Mouse (Mus musculus): ENCODE measurements at regions not wholly inside any gene's neighbourhood (a gene's known extent, or its start where the extent isn't known, plus 50 kb on each side); places are given as distances from the start of the nearest gene placed in this dataset.

- Histone ChIP-seq H3K4me2 (ENCODE audit: low read depth) (no peak overlapping the region), H3K4me1 (replicated peaks; ENCODE audit: control insufficient read depth in 2 of 2, insufficient read depth in 2 of 2, low read length in 1 of 2) (no peaks in the 10 kb centered on the region), H3K36me3 (replicated peaks; ENCODE audit: control insufficient read depth, insufficient read depth, low read depth) (no peaks in the 10 kb centered on the region), H3K27me3 (ENCODE audit: control insufficient read depth, insufficient read depth, low read length) (no peaks in the 10 kb centered on the region), H3K9ac (replicated peaks) (no peak overlapping the region), H3K27ac (no peak overlapping the region), H3K4me3 (ENCODE audit: insufficient read depth in 1 of 2, low read depth in 2 of 2, low read length in 2 of 2) (no peak overlapping the region), H3K9me3 (ENCODE audit: control insufficient read depth, low read length) (no peaks in the 10 kb centered on the region)
- no peak for TF ChIP-seq CTCF (IDR thresholded peaks at IDR 0.05; ENCODE audit: low read depth)
- no peak for TF ChIP-seq EP300 (IDR thresholded peaks at IDR 0.05; ENCODE audit: low read depth)
- DNase-seq (ENCODE audit: low read depth in 3 of 3, low spot score in 3 of 3): no peak
- 64% methylated on average over 2 of the region's 2 CpGs for WGBS (ENCODE audit: insufficient replicate concordance)
- no peak for ATAC-seq (ENCODE audit: insufficient read depth)
Observed at GRCm38 (mm10) chr9:79520498-79520897, 198.1 kb downstream of the Col12a1 start.

DNA sequence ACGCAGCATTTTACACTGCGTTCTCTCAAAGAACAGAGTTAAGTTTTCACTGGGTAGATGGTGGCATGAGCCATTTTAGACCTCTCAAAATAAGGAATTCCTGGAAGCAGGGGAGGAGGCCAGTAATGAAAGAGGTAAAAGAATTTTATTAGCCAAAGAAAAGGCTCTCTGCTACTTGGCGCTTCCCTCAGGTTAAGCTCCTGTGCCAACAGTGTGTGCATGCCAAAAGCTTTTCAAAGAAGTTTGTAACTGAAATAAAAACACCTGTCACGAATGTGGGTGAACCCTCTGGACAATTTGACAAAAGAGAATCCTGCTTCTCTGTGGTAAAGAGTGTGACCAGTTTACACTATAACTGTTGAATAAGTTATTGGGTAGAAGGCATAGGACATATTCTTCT is 195.6 kb downstream of the Col12a1 start:
- DNase-seq (ENCODE audit: low read depth in 3 of 3, low spot score in 3 of 3): no peak
- no peak overlapping the region for H3K4me3 ChIP-seq (ENCODE audit: insufficient read depth in 1 of 2, low read depth in 2 of 2, low read length in 2 of 2)
- H3K27me3 ChIP-seq (ENCODE audit: control insufficient read depth, insufficient read depth, low read length): no peaks in the 10 kb centered on the region
- H3K4me2 ChIP-seq (ENCODE audit: low read depth): no peak overlapping the region
- no peak for ATAC-seq (ENCODE audit: insufficient read depth)
- no peaks in the 10 kb centered on the region for H3K9me3 ChIP-seq (ENCODE audit: control insufficient read depth, low read length)
- WGBS (ENCODE audit: insufficient replicate concordance): 78% methylated on average over 4 of the region's 4 CpGs
- H3K4me1 ChIP-seq (replicated peaks; ENCODE audit: control insufficient read depth in 2 of 2, insufficient read depth in 2 of 2, low read length in 1 of 2): no peaks in the 10 kb centered on the region
- no peaks in the 10 kb centered on the region for H3K36me3 ChIP-seq (replicated peaks; ENCODE audit: control insufficient read depth, insufficient read depth, low read depth)
- no peak overlapping the region for H3K9ac ChIP-seq (replicated peaks)
- H3K27ac ChIP-seq: no peak overlapping the region
- TF ChIP-seq EP300 (IDR thresholded peaks at IDR 0.05; ENCODE audit: low read depth) (no peak), CTCF (IDR thresholded peaks at IDR 0.05; ENCODE audit: low read depth) (no peak)

DNA sequence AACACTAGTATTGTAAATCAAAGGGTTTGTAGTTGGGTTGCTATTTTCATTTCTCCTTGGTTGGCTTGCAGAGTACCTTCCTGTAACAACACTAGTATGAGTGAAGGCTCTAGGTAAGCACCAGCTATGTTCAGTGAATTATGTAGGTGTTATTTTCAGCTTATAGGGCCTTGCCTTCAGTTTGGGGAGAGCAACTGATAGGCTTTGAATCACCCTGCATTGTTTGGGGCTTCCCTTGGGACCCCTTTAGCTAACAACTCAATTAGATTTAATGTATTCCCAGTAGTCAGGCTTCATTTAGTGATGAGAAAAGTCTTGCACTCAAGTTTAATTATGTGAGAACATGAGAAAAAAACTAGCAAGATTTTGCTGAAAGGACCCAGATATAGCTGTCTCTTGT is 193.6 kb downstream of the Col12a1 start:
- DNase-seq (ENCODE audit: low read depth in 3 of 3, low spot score in 3 of 3): no peak
- no peak overlapping the region for H3K9ac ChIP-seq (replicated peaks)
- no peak for ATAC-seq (ENCODE audit: insufficient read depth)
- H3K4me1 ChIP-seq (replicated peaks; ENCODE audit: control insufficient read depth in 2 of 2, insufficient read depth in 2 of 2, low read length in 1 of 2): no peaks in the 10 kb centered on the region
- H3K36me3 ChIP-seq (replicated peaks; ENCODE audit: control insufficient read depth, insufficient read depth, low read depth): no peaks in the 10 kb centered on the region
- H3K4me3 ChIP-seq (ENCODE audit: insufficient read depth in 1 of 2, low read depth in 2 of 2, low read length in 2 of 2): no peak overlapping the region
- H3K9me3 ChIP-seq (ENCODE audit: control insufficient read depth, low read length): no peaks in the 10 kb centered on the region
- no peaks in the 10 kb centered on the region for H3K27me3 ChIP-seq (ENCODE audit: control insufficient read depth, insufficient read depth, low read length)
- TF ChIP-seq CTCF (IDR thresholded peaks at IDR 0.05; ENCODE audit: low read depth) (no peak), EP300 (IDR thresholded peaks at IDR 0.05; ENCODE audit: low read depth) (no peak)
- no peak overlapping the region for H3K4me2 ChIP-seq (ENCODE audit: low read depth)
- H3K27ac ChIP-seq: no peak overlapping the region

- Histone ChIP-seq H3K27ac (no peak overlapping the region), H3K9me3 (ENCODE audit: control insufficient read depth, low read length) (no peaks in the 10 kb centered on the region), H3K9ac (replicated peaks) (no peak overlapping the region), H3K4me1 (replicated peaks; ENCODE audit: control insufficient read depth in 2 of 2, insufficient read depth in 2 of 2, low read length in 1 of 2) (no peaks in the 10 kb centered on the region), H3K4me3 (ENCODE audit: insufficient read depth in 1 of 2, low read depth in 2 of 2, low read length in 2 of 2) (no peak overlapping the region), H3K36me3 (replicated peaks; ENCODE audit: control insufficient read depth, insufficient read depth, low read depth) (no peaks in the 10 kb centered on the region), H3K27me3 (ENCODE audit: control insufficient read depth, insufficient read depth, low read length) (no peaks in the 10 kb centered on the region), H3K4me2 (ENCODE audit: low read depth) (no peak overlapping the region)
- ATAC-seq (ENCODE audit: insufficient read depth) (no peak), DNase-seq (ENCODE audit: low read depth in 3 of 3, low spot score in 3 of 3) (no peak)
- TF ChIP-seq CTCF (IDR thresholded peaks at IDR 0.05; ENCODE audit: low read depth) (no peak), EP300 (IDR thresholded peaks at IDR 0.05; ENCODE audit: low read depth) (no peak)
- WGBS (ENCODE audit: insufficient replicate concordance): 50% methylated on average over 6 of the region's 6 CpGs
Observed at GRCm38 (mm10) chr9:79526390-79526789, 192.2 kb downstream of the Col12a1 start.

DNA sequence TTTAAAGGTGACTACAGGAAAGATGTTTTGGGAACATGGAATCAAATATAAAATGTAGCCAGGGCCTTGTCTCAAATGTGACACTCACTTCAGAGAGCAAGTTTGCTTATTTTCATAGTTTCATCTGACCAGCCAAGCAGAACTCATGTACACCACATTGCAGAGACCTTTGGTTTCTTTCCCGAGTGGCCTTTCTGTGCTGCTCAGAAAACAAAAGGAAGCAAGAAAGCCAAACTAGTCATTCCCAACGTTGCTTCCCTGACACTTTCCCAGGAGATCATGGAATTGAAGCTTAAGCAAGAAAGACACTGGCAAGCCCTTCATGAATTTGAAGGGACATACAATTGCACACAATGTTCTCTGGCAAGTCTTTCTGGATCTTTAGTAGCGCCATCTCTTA is 191.3 kb downstream of the Col12a1 start:
- H3K4me1 ChIP-seq (replicated peaks; ENCODE audit: control insufficient read depth in 2 of 2, insufficient read depth in 2 of 2, low read length in 1 of 2): no peaks in the 10 kb centered on the region

More for the DNA sequence above, 191.3 kb downstream of the Col12a1 start:
- Histone ChIP-seq H3K9ac (replicated peaks) (no peak overlapping the region), H3K4me2 (ENCODE audit: low read depth) (no peak overlapping the region), H3K9me3 (ENCODE audit: control insufficient read depth, low read length) (no peaks in the 10 kb centered on the region), H3K27me3 (ENCODE audit: control insufficient read depth, insufficient read depth, low read length) (no peaks in the 10 kb centered on the region), H3K27ac (no peak overlapping the region), H3K4me3 (ENCODE audit: insufficient read depth in 1 of 2, low read depth in 2 of 2, low read length in 2 of 2) (no peak overlapping the region), H3K36me3 (replicated peaks; ENCODE audit: control insufficient read depth, insufficient read depth, low read depth) (no peaks in the 10 kb centered on the region)
- DNase-seq (ENCODE audit: low read depth in 3 of 3, low spot score in 3 of 3): no peak
- ATAC-seq (ENCODE audit: insufficient read depth): no peak
- TF ChIP-seq EP300 (IDR thresholded peaks at IDR 0.05; ENCODE audit: low read depth) (no peak), CTCF (IDR thresholded peaks at IDR 0.05; ENCODE audit: low read depth) (no peak)
- WGBS (ENCODE audit: insufficient replicate concordance): 53% methylated on average over 3 of the region's 3 CpGs
